Mouse (Mus musculus) stomach, postnatal 0 days (tissue): ENCODE measurements at regions not wholly inside any gene's neighbourhood (a gene's known extent, or its start where the extent isn't known, plus 50 kb on each side); places are given as distances from the start of the nearest gene placed in this dataset.

Source experiments
- ATAC-seq: fragments of 200-750 bp; cut with Nextera tagmentation; 2 replicates; pipeline ENCODE4 v1.8.0; 2017; ENCODE audit not compliant: low FRiP score, low TSS enrichment
- DNase-seq: peaks from one replicate; pipeline ENCODE4 v3.0.0-alpha.2; 2016; ENCODE audit warnings: low spot score
- H3K27ac ChIP-seq: fragments of 300-500 bp; sonication (generic); replicated peaks from 2 replicates; pipeline ENCODE4 v1.5.1; 2014; ENCODE audit warnings: mild to moderate bottlenecking, control low read depth
- H3K27me3 ChIP-seq: fragments of 300-500 bp; sonication (generic); 2 replicates; pipeline ENCODE4 v1.6.1; 2014; ENCODE audit warnings: low read length; ENCODE audit not compliant: control insufficient read depth, insufficient read depth
- H3K36me3 ChIP-seq: fragments of 300-500 bp; sonication (generic); 2 replicates; pipeline ENCODE4 v1.6.1; 2014; ENCODE audit warnings: low read length, mixed read lengths; ENCODE audit not compliant: control insufficient read depth, insufficient read depth
- H3K4me1 ChIP-seq: fragments of 300-500 bp; sonication (generic); replicated peaks from 2 replicates; pipeline ENCODE4 v1.6.1; 2014; ENCODE audit warnings: antibody characterized with exemption; ENCODE audit not compliant: control insufficient read depth, insufficient read depth
- H3K4me2 ChIP-seq: fragments of 300-500 bp; sonication (generic); replicated peaks from 2 replicates; pipeline ENCODE4 v1.6.1; 2014; ENCODE audit warnings: low read depth, mild to moderate bottlenecking, control low read depth, moderate library complexity
- H3K4me3 ChIP-seq: fragments of 300-500 bp; sonication (generic); 2 replicates; pipeline ENCODE4 v1.5.1; 2014; ENCODE audit warnings: low read depth, low read length, control low read depth
- H3K9ac ChIP-seq: fragments of 300-500 bp; sonication (generic); 2 replicates; pipeline ENCODE4 v1.6.1; 2014; ENCODE audit warnings: mild to moderate bottlenecking, low read length, control low read depth, mixed read lengths
- H3K9me3 ChIP-seq: fragments of 300-500 bp; sonication (generic); 2 replicates; pipeline ENCODE4 v1.6.1; 2016; ENCODE audit warnings: low read length; ENCODE audit not compliant: control insufficient read depth
- CTCF ChIP-seq: IDR thresholded peaks from 2 replicates; pipeline ENCODE4 v1.5.1; 2016; ENCODE audit warnings: antibody characterized with exemption, low read depth, mild to moderate bottlenecking, moderate library complexity
- EP300 ChIP-seq: optimal IDR thresholded peaks from 2 replicates; pipeline ENCODE3; 2016; ENCODE audit warnings: antibody characterized with exemption
- WGBS: fragments of 180-500 bp; shearing (Covaris S2); extraction: QIAGEN DNeasy Blood & Tissue Kit; methylation state at CpG from one replicate; pipeline ENCODE4 v1.1.7; 2014; 5-methylcytosine and 5-hydroxymethylcytosine counted together

DNA sequence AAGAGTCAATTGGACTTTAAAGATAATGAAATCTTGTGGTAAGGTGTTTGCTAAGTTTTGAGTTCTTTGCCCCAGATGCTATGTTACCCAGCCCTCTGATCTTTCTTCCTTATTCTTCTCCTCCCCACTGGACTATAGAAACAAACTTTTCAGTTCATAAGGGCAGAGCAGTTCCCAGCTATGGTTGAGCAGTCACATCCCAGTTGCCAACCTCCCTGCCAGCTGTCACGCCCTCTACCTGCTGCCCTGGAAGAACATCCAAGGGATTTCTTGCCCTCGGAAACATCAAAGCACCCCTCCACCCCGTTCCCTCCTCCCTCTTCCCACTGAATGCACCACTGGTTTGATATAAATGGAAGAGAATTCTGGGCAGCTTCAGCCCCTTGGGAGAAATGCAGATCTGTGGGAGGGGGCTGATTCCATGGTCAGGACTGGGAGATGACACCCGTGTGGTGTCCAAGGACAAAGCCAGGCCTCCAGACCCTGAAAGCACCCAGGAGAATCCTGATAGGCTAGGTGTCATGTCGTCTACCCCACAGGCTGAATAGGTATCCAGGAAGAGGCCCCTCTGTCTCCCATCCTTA is 250.8 kb upstream of the Ubash3b start:
- no peak overlapping the region for H3K4me3 ChIP-seq
- no peaks in the 10 kb centered on the region for H3K36me3 ChIP-seq
- TF ChIP-seq EP300 (no peak), CTCF (no peak)
- ATAC-seq (no peak), DNase-seq (no peak)
- 53% methylated on average over 5 of the region's 5 CpGs for WGBS
- no peaks in the 10 kb centered on the region for H3K27me3 ChIP-seq
- H3K9me3 ChIP-seq: no peaks in the 10 kb centered on the region
- H3K4me1 ChIP-seq: no peaks in the 10 kb centered on the region
- no peak overlapping the region for H3K9ac ChIP-seq
- no peak overlapping the region for H3K27ac ChIP-seq
- H3K4me2 ChIP-seq: no peak overlapping the region

DNA sequence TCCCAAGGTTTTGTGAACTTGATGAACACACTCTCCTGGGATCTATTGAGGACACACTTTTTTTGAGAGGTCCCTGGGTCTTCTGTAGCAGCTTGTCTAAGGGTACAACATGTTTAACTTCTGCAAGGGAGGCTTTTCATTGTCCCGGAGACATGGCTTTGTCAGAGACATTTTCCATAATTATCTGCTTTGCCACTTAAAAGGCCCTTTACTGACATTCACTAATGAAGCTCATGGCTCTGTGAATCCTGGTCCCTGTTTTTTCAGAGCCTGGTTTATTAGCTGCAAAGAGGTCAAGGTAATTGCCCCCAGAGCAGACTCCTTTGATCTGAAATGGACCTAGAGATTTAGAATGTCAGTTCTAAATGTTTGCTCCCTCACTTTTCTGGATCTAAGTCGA is 246.8 kb upstream of the Ubash3b start:
- no peak for DNase-seq
- 36% methylated on average over 2 of the region's 2 CpGs for WGBS
- ATAC-seq: no peak

GRCm38 (mm10) chr9:41407078-41407477 is 245.6 kb upstream of the Ubash3b start:
- DNase-seq (no peak), ATAC-seq (no peak)
- Histone ChIP-seq H3K27me3 (no peaks in the 10 kb centered on the region), H3K9me3 (no peaks in the 10 kb centered on the region), H3K9ac (no peak overlapping the region), H3K4me3 (no peak overlapping the region), H3K27ac (no peak overlapping the region), H3K4me2 (no peak overlapping the region), H3K4me1 (no peaks in the 10 kb centered on the region), H3K36me3 (no peaks in the 10 kb centered on the region)
- TF ChIP-seq CTCF (no peak), EP300 (no peak)
- WGBS: 69% methylated on average over 2 of the region's 2 CpGs

More for the DNA sequence above, 246.8 kb upstream of the Ubash3b start:
- Histone ChIP-seq H3K4me3 (no peak overlapping the region), H3K36me3 (no peaks in the 10 kb centered on the region), H3K4me1 (no peaks in the 10 kb centered on the region), H3K27ac (no peak overlapping the region), H3K4me2 (no peak overlapping the region), H3K27me3 (no peaks in the 10 kb centered on the region), H3K9ac (no peak overlapping the region), H3K9me3 (no peaks in the 10 kb centered on the region)
- TF ChIP-seq CTCF: no peak
- TF ChIP-seq EP300: no peak

DNA sequence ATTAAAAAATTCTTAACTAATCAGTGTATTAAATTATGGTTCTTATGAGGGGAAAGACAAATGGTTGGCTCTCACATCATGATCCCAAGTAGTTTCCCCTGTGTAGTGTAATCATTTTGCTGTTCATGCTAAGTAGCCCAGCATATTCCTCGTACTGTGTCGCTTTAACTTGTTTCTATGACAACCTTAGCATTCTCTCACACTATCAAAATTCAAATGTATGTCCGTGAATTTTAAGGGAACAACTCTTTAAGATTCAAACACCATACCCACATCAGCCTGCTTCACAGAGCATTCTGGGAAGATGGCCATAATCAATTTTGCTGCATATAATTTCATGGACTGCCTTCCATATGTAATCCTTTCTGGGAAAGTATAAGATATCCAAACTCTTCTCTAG is 241.4 kb upstream of the Ubash3b start:
- Histone ChIP-seq H3K27me3 (no peaks in the 10 kb centered on the region), H3K4me3 (no peak overlapping the region), H3K9me3 (no peaks in the 10 kb centered on the region), H3K36me3 (no peaks in the 10 kb centered on the region), H3K4me2 (no peak overlapping the region), H3K9ac (no peak overlapping the region), H3K27ac (no peak overlapping the region), H3K4me1 (no peaks in the 10 kb centered on the region)
- WGBS: 81% methylated on average over 3 of the region's 3 CpGs
- no peak for TF ChIP-seq EP300
- TF ChIP-seq CTCF: no peak
- ATAC-seq (no peak), DNase-seq (no peak)

GRCm38 (mm10) chr9:41400950-41401349 is 239.5 kb upstream of the Ubash3b start:
- no peak overlapping the region for H3K4me2 ChIP-seq
- H3K36me3 ChIP-seq: no peaks in the 10 kb centered on the region
- ATAC-seq (no peak), DNase-seq (no peak)
- TF ChIP-seq EP300 (no peak), CTCF (no peak)
- 70% methylated on average over 6 of the region's 6 CpGs for WGBS
- no peaks in the 10 kb centered on the region for H3K9me3 ChIP-seq
- H3K9ac ChIP-seq: no peak overlapping the region
- no peak overlapping the region for H3K4me3 ChIP-seq
- H3K27me3 ChIP-seq: no peaks in the 10 kb centered on the region
- H3K27ac ChIP-seq: no peak overlapping the region
- no peaks in the 10 kb centered on the region for H3K4me1 ChIP-seq

- TF ChIP-seq EP300 (no peak), CTCF (no peak)
- Histone ChIP-seq H3K9ac (no peak overlapping the region), H3K27ac (no peak overlapping the region), H3K9me3 (no peaks in the 10 kb centered on the region), H3K27me3 (no peaks in the 10 kb centered on the region), H3K4me1 (no peaks in the 10 kb centered on the region), H3K4me3 (no peak overlapping the region), H3K36me3 (no peaks in the 10 kb centered on the region), H3K4me2 (no peak overlapping the region)
- 44% methylated on average over 4 of the region's 4 CpGs for WGBS
- DNase-seq: no peak
- ATAC-seq: no peak
These were observed 234.0 kb upstream of the Ubash3b start for GRCm38 (mm10) chr9:41395471-41395870.
